Mouse (Mus musculus): ENCODE measurements around the gene Ifitm6. TPM values are rescaled to one million over a fixed set of nuclear protein-coding genes. Genes with fewer than 3 reads are reported as not detected.
"Not testable (repeated sequence)": the region's sequence is repeated elsewhere in the genome, so short reads cannot be mapped to it uniquely, and the experiment has no call there.

Gene Ifitm6
- total RNA-seq, 4 experiments from 2014 or later = not detected

GRCm38 (mm10) chr7:141041661-141042060 is 23.9 kb upstream of the Ifitm6 start:
- peak; percentile 64 to 71 for DNase-seq (ENCODE audit: low spot score in 2 of 2)

- no peak for DNase-seq (ENCODE audit: low spot score in 2 of 2)
Observed at GRCm38 (mm10) chr7:141040867-141041606, 23.3 kb upstream of the Ifitm6 start.

GRCm38 (mm10) chr7:141039386-141040107 is 21.8 kb upstream of the Ifitm6 start:
- no peak for DNase-seq (ENCODE audit: low spot score in 2 of 2)

GRCm38 (mm10) chr7:141038090-141039032 is 20.6 kb upstream of the Ifitm6 start:
- no peak for DNase-seq (ENCODE audit: low spot score in 2 of 2)

DNA sequence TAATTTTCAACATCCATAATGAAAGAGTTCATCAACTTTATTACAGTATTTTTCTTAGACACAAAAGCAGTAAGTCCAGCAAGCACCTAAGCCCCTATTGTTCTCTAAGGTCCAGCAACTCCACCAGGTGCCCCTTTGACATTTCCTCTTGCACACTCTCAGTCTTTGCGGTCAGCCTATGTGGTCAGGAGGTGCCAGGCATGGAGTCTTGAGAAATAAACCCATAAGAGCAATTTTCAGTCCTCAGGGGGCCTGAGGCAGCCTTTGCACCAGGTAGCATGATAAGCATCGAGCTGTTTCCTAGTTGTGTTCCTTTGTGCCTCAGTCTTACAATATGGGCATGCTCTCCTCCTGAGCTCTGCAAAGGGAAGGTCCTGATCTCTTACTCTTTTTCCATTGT is 18.9 kb upstream of the Ifitm6 start:
- not testable (repeated sequence) for DNase-seq (ENCODE audit: low spot score in 2 of 2)

- DNase-seq (ENCODE audit: low spot score in 2 of 2) = no peak
Observed at GRCm38 (mm10) chr7:141032458-141033167, 14.9 kb upstream of the Ifitm6 start.

GRCm38 (mm10) chr7:141030390-141030789 is 12.7 kb upstream of the Ifitm6 start:
- DNase-seq (ENCODE audit: low spot score in 2 of 2) = no peak

GRCm38 (mm10) chr7:141028831-141029230 is 11.1 kb upstream of the Ifitm6 start, which contains the start of gene Gm17387:
TSS of gene Gm17387 (plus strand) at chr7:141029131.
- no peak for DNase-seq (ENCODE audit: low spot score in 2 of 2)

- DNase-seq (ENCODE audit: low spot score in 2 of 2) = no peak
Observed at GRCm38 (mm10) chr7:141026740-141027098, 9.0 kb upstream of the Ifitm6 start.

GRCm38 (mm10) chr7:141026097-141026739 is 8.5 kb upstream of the Ifitm6 start:
- no peak for DNase-seq (ENCODE audit: low spot score in 2 of 2)

DNA sequence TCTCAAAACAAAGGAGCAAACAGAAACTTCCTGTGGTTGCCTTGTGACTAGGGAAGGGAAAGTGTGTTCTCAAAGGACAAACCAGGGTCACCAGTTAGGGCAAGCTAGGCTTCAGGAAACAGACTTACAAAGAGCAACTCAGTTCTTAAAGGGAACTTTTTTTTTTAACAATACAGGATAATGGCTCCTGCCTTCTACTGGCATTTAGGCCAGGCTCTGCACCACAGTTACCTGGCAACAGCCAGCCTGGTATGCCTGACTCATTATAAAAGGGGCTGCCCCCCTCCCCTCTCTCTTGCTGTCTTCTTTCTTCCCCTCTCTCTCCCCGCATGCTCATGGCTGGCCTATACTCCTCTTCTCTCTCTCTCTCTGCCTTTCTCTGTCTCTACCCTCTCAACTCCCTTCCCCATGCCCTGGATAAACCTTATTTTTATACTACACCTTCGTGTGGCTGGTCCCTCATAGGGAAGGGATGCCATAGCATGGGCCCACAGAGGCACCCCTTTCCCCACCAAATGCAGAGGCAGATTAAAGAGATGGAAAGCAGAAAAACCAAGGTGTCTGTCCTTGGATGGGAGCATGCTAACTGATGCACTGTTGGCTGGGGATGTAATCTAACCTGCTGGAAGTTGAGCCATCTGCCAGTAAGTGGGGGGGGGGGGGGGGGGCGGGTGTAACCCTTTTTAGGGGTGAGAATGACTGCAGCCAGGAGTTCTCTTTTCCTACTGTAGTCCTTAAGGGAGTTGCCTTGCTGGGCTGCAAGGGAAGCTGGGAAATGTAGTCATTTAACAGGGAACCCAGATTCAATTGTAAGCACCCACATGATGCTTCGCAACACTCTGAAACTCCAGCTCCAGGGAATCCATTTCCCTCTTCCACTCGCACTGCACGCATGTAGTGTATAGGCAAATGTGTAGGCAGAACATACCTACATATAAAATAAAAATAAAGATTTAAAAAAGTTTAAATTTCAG is 7.4 kb upstream of the Ifitm6 start:
- DNase-seq (ENCODE audit: low spot score in 2 of 2) = no peak

DNA sequence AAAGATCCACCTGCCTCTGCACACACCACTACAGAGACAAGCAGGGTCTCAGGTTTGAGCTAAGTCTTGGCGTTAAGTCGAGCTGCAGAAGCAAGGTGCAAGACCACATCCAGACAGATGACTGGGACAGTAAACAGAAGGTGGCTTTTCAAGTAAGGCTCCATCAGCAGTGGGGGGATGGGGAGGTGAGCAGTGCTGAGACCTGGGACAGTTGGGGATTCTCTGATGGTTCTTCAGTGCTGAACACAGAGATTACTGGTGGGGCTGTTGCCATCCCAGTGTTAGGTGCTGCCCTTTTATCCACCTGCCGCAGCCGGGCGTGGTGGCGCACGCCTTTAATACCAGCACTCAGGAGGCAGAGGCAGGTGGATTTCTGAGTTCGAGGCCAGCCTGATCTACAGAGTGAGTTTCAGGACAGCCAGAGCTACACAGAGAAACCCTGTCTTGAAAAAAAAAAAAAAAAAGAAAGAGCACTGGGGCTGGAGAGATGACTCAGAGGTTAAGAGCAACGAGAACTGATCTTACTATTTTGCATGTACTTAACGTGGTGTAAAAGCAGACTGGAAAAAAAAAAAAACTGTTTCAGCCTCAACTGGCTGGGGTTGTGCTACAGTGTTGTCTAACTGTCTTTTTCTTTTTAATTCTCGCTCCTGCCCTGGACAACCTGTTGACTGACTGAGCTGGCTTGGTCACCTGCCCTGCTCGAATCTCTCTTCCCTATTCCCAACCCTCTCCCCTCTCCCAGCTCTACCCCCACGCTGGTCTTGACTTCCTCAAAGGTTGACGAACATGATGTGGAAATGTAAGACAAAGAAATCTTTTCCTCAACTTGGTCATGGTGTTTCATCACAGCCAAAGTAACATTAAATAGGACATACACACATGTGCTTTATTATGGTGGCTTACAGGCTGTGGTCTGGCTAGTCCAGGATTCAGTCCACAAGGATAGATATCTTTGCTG is 4.0 kb upstream of the Ifitm6 start:
- no peak for DNase-seq (ENCODE audit: low spot score in 2 of 2)

- DNase-seq (ENCODE audit: low spot score in 2 of 2) = no peak
Observed at GRCm38 (mm10) chr7:141019028-141019427, 1.3 kb upstream of the Ifitm6 start.

DNA sequence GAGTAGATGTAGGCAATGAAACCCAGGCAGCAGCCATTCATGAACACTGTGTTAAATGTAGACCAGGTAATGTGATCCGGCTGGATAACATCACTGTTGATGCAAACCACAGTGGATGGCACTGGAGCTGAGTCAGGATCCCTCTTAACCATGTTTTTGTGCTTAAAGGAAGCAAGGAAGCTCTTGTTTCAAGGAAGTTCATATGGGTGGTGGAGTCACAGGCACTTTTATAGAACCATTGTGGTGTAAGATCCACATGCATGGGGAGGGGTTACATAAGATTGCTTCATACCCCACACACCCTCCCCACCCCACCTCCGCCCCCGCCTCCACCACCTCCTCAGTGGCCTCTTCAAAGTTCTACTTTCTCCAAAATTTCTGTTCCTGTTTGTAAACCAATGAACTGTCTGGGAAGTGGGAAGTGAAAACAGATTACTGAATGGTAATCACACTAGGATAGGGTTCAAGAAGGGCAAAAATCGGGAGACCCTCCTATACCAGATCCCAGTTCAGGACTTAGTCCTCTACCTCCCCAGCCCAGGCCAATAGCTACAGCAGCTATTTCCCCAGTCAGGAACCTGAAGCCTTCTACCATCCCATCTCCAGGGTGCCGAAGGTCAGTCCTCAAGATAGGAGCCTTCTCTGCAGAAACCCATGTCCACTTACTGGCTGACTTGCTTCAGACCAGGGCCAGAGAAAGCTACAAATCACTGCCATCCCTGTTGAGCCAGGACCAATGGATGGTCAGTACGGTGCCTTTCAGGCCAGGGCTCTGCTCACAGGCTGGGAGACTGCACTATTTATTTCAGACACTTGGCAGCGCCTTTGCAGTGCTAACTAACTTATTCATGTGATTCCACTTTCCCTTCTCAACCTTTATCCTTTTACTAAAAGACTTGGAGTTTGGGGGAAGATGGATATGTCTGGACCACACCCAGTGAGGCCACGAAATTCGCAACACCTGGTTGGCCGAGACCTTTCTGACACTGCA is 722 bp downstream of the Ifitm6 start:
- no peak for DNase-seq (ENCODE audit: low spot score in 2 of 2)

GRCm38 (mm10) chr7:141011238-141011770 is 6.4 kb downstream of the Ifitm6 start:
- DNase-seq (ENCODE audit: low spot score in 2 of 2) = no peak

DNA sequence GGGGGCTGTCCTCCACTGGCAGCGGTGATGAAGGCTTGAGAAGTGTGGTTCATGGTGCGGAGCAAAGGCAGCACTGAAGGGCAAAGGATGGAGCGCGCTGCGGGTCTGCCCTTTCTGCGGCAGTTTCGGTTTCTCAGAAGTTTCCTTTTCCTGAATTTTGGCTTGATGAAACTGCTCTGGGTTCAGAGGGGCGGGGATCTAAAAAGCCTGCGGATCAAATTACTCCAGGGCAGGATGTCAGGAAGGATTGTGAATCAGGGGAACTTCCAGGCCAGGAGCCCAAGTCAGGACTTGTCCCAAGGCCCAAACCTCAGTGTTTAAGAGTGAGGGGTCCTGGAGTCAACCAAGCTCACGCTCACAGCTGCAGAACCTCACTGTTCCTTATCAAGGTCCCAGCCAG is 7.1 kb downstream of the Ifitm6 start, which contains the start of gene Ifitm3:
TSS of gene Ifitm3 (minus strand) at position 178 of the 400 bp plus-strand sequence.
- DNase-seq (ENCODE audit: low spot score in 2 of 2) = peak; percentile 34 to 51

- DNase-seq (ENCODE audit: low spot score in 2 of 2) = no peak
Observed at GRCm38 (mm10) chr7:141009665-141010064, 8.1 kb downstream of the Ifitm6 start.

Measured in gastrocnemius, adult 8-10 months (tissue).